Mouse (Mus musculus) E14TG2a.4 (cell line): Measurements from ENCODE around the gene Cacna1a.

Source experiments
- H3K27me3 ChIP-seq: 2 replicates; pipeline ENCODE4 v1.6.1; 2014; ENCODE audit warnings: low read length, control low read depth; ENCODE audit not compliant: insufficient read depth
- H3K36me3 ChIP-seq: 2 replicates; pipeline ENCODE4 v1.6.1; 2014; ENCODE audit warnings: low read length, control low read depth; ENCODE audit not compliant: insufficient read depth
- H3K4me1 ChIP-seq: replicated peaks from 2 replicates; pipeline ENCODE4 v1.6.1; 2014; ENCODE audit warnings: low read depth, low read length, control low read depth
- H3K4me3 ChIP-seq: replicated peaks from 2 replicates; pipeline ENCODE4 v1.5.1; 2014; ENCODE audit warnings: mild to moderate bottlenecking, low read length
- H3K9me3 ChIP-seq: 2 replicates; pipeline ENCODE4 v1.6.1; 2014; ENCODE audit warnings: low read length, control low read depth
- CTCF ChIP-seq: conservative IDR thresholded peaks from 2 replicates; pipeline ENCODE4 v1.5.1; 2014; ENCODE audit warnings: low read length
- NANOG ChIP-seq: IDR thresholded peaks from 2 replicates; pipeline ENCODE4 v1.6.1; 2014; ENCODE audit warnings: borderline replicate concordance, low read length, mixed read lengths
- POU5F1 ChIP-seq: IDR thresholded peaks from 2 replicates; pipeline ENCODE4 v1.6.1; 2014; ENCODE audit warnings: low read length, borderline replicate concordance

Gene Cacna1a

GRCm38 (mm10) chr8:84646800-84647199 lies 258.6 kb downstream of the Cacna1a start:
- Histone ChIP-seq H3K4me3 (peak overlapping the region; percentile 63), H3K27me3 (no peaks in the 10 kb centered on the region), H3K4me1 (peaks cover 69% of the 10 kb centered on the region), H3K9me3 (no peaks in the 10 kb centered on the region), H3K36me3 (no peaks in the 10 kb centered on the region)
- TF ChIP-seq CTCF = peak; percentile 32; the same call in 1 of the 2 replicates
- TF ChIP-seq NANOG = no peak
- TF ChIP-seq POU5F1 = no peak

DNA sequence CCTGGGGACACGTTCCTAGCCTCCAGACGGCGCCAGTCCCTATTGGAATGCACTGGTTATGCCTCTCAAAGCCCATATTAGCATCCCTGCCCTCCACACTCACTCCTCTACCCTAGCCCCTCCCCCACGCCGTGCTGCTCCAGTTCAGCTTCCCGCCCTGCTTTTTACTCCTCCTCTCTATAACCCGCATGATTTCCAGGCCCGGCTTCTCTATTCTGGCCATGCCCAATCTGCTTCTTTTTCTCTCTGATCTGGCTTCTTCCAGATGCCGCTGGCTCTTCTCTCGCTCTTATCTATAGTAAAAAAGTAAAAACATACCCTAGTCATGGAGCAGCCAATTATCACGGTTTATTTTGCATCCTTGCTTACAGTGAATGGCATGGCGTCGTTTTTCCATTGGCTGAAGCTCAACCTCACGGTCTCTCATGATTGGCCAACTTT lies 259.2 kb downstream of the Cacna1a start:
- no peaks in the 10 kb centered on the region for H3K36me3 ChIP-seq
- peaks cover 63% of the 10 kb centered on the region for H3K4me1 ChIP-seq
- no peak for TF ChIP-seq POU5F1
- no peaks in the 10 kb centered on the region for H3K27me3 ChIP-seq
- peak overlapping the region; percentile 63 for H3K4me3 ChIP-seq
- H3K9me3 ChIP-seq = no peaks in the 10 kb centered on the region

- TF ChIP-seq NANOG (peak; percentile 76), CTCF (no peak), POU5F1 (no peak)
- Histone ChIP-seq H3K27me3 (no peaks in the 10 kb centered on the region), H3K4me3 (peak overlapping the region; percentile 71)
Observed at GRCm38 (mm10) chr8:84650213-84650612, 262.0 kb downstream of the Cacna1a start.

GRCm38 (mm10) chr8:84653092-84653631 lies 264.9 kb downstream of the Cacna1a start:
- Histone ChIP-seq H3K4me1 (peaks cover 40% of the 10 kb centered on the region), H3K4me3 (no peak overlapping the region), H3K36me3 (0 out of 2 replicates have a peak, but pooled peaks cover 3% of the 10 kb centered on the region), H3K9me3 (no peaks in the 10 kb centered on the region), H3K27me3 (no peaks in the 10 kb centered on the region)
- TF ChIP-seq CTCF = no peak

More at GRCm38 (mm10) chr8:84650213-84650612, 262.0 kb downstream of the Cacna1a start:
- Histone ChIP-seq H3K9me3 (no peaks in the 10 kb centered on the region), H3K36me3 (no peaks in the 10 kb centered on the region), H3K4me1 (peaks cover 50% of the 10 kb centered on the region)

- TF ChIP-seq NANOG = no peak
- peak; percentile 70 for TF ChIP-seq CTCF
- Histone ChIP-seq H3K4me3 (peak overlapping the region; percentile 88), H3K36me3 (0 out of 2 replicates have a peak, but pooled peaks cover 8% of the 10 kb centered on the region), H3K4me1 (peaks cover 48% of the 10 kb centered on the region), H3K27me3 (no peaks in the 10 kb centered on the region), H3K9me3 (no peaks in the 10 kb centered on the region)
Observed at GRCm38 (mm10) chr8:84654597-84654996, 266.4 kb downstream of the Cacna1a start.

GRCm38 (mm10) chr8:84655336-84656190 lies 267.3 kb downstream of the Cacna1a start:
- TF ChIP-seq POU5F1 = no peak
- no peak for TF ChIP-seq CTCF
- no peak; the same call in 1 of the 2 replicates for TF ChIP-seq NANOG
- Histone ChIP-seq H3K4me3 (peak overlapping the region; percentile 88), H3K4me1 (peaks cover 51% of the 10 kb centered on the region), H3K9me3 (no peaks in the 10 kb centered on the region), H3K36me3 (0 out of 2 replicates have a peak, but pooled peaks cover 9% of the 10 kb centered on the region), H3K27me3 (no peaks in the 10 kb centered on the region)

- Histone ChIP-seq H3K27me3 (no peaks in the 10 kb centered on the region), H3K36me3 (peaks cover 12% of the 10 kb centered on the region; the same call in 1 of the 2 replicates), H3K9me3 (no peaks in the 10 kb centered on the region), H3K4me3 (peak overlapping the region; percentile 88), H3K4me1 (peaks cover 48% of the 10 kb centered on the region)
- TF ChIP-seq CTCF (no peak), POU5F1 (no peak), NANOG (no peak)
Observed at GRCm38 (mm10) chr8:84656191-84656525, 267.9 kb downstream of the Cacna1a start.

DNA sequence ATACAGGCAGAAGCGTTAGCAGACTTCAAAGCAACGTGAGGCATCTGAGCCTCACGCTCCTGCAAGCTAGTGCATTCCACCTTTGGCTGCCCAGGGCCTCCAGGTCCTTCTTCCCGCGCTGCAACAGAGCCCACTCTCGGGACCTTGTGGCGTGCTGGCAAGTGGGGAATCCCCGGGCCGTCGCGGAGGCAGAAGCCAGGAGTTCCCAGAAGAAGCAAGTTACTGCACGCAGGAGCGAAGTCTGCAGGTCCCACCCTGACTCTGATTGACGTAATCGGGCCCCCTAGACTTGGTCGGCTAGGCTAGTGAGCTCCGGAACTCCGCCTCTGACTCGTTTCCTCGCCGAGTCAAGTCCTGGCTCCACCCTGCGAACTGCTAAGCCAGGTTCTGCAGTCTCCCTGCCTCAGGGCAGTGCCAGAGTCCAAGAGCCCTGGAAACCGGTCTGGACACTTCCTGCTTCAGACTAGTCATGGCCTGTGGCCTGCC lies 268.4 kb downstream of the Cacna1a start:
- H3K27me3 ChIP-seq = no peaks in the 10 kb centered on the region
- no peak for TF ChIP-seq NANOG
- no peak for TF ChIP-seq POU5F1
- TF ChIP-seq CTCF = no peak
- H3K4me3 ChIP-seq = peak overlapping the region; percentile 88
- H3K4me1 ChIP-seq = peaks cover 44% of the 10 kb centered on the region
- no peaks in the 10 kb centered on the region for H3K9me3 ChIP-seq
- H3K36me3 ChIP-seq = peaks cover 17% of the 10 kb centered on the region

DNA sequence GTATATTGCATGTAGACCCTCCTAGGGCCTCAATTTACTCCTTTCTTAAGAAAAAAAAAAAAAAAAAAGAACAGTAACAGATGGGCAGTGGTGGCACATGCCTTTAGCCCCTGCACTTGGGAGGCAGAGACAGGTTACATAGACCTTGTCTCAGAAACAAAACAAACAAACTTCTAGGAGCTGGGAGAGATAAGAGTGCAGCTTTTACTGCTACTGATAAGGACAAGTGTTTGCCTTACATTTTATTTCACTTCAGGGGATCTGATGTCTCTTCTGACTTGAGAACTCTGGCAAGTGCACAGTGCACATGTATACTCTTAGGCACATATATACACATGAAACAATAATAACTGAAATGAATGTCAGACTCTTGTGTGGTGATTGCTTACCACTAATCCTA lies 269.0 kb downstream of the Cacna1a start:
- TF ChIP-seq NANOG = no peak
- no peak for TF ChIP-seq POU5F1
- no peak for TF ChIP-seq CTCF
- H3K27me3 ChIP-seq = no peaks in the 10 kb centered on the region
- H3K36me3 ChIP-seq = peaks cover 22% of the 10 kb centered on the region
- peaks cover 44% of the 10 kb centered on the region for H3K4me1 ChIP-seq
- no peaks in the 10 kb centered on the region for H3K9me3 ChIP-seq
- H3K4me3 ChIP-seq = peak overlapping the region; percentile 88
